Mouse (Mus musculus): ENCODE measurements around the gene Cd40lg. TPM values are rescaled to one million over a fixed set of nuclear protein-coding genes. Genes with fewer than 3 reads are reported as not detected.
A peak's percentile ranks its signal among the peaks of the same experiment; 100 is the strongest.

Cd40lg gene
- total and polyA plus RNA-seq, 3 experiments: 0.19 to 0.21 TPM; not detected in 1

- no peak for TF ChIP-seq PAX5 (IDR thresholded peaks at IDR 0.05; ENCODE audit: low read length)
These were observed 16.2 kb downstream of the Cd40lg start (continued) for GRCm38 (mm10) chrX:57228178-57228577.

- TF ChIP-seq MAFK (IDR thresholded peaks at IDR 0.05; ENCODE audit: insufficient replicate concordance, low read length): no peak
- TF ChIP-seq NELFE (IDR thresholded peaks at IDR 0.05; ENCODE audit: low read depth, low read length): no peak
- no peak for TF ChIP-seq GABPA (IDR thresholded peaks at IDR 0.05; ENCODE audit: insufficient replicate concordance, low read depth, low read length)
- no peak for TF ChIP-seq MAX (IDR thresholded peaks at IDR 0.05; ENCODE audit: low read length)
- no peak for TF ChIP-seq CTCF (conservative IDR thresholded peaks at IDR 0.05 in 1 of 2, IDR thresholded peaks at IDR 0.05 in 1 of 2; ENCODE audit: low read depth in 2 of 2, low read length in 2 of 2)
- TF ChIP-seq CHD1 (IDR thresholded peaks at IDR 0.05; ENCODE audit: low read depth, low read length): no peak
- TF ChIP-seq HCFC1 (IDR thresholded peaks at IDR 0.05; ENCODE audit: low read depth, low read length): no peak
- no peak for TF ChIP-seq USF2 (conservative IDR thresholded peaks at IDR 0.05; ENCODE audit: low read depth, low read length)
- no peak for TF ChIP-seq KAT2A (IDR thresholded peaks at IDR 0.05; ENCODE audit: insufficient replicate concordance, low read length)
- TF ChIP-seq JUN (IDR thresholded peaks at IDR 0.05; ENCODE audit: insufficient read depth, low read depth, low read length): no peak
- TF ChIP-seq SIN3A (IDR thresholded peaks at IDR 0.05; ENCODE audit: low read length): no peak
- TF ChIP-seq UBTF (IDR thresholded peaks at IDR 0.05; ENCODE audit: low read depth, low read length): no peak
- peaks cover 4% of the 10 kb centered on the region for H3K9me3 ChIP-seq (replicated peaks; ENCODE audit: low read length)
- peaks cover 41 to 67% of the 10 kb centered on the region in 2 experiments for H3K36me3 ChIP-seq (replicated peaks in 1 of 2; ENCODE audit: control insufficient read depth in 1 of 2, insufficient read depth in 1 of 2, low read length in 1 of 2)
- no peak overlapping the region for H3K9ac ChIP-seq (ENCODE audit: insufficient read depth, low read depth)
- dilution Hi-C loops (cut with MboI; ENCODE audit: extremely low pct_ligation_motif_present, extremely low pct_unique_long_range_greater_than_20kb, low sequenced_read_pairs) (no loop called here), in situ Hi-C loops (cut with MboI; ENCODE audit: low pct_ligation_motif_present, low pct_unique_long_range_greater_than_20kb, low sequenced_read_pairs) (no loop called here)
- H3K4me1 ChIP-seq (ENCODE audit: control insufficient read depth in 1 of 2, insufficient read depth in 2 of 2): peaks cover under 1 to 8% of the 10 kb centered on the region in 2 experiments; a peak in 2 of 4 replicates
- H3K79me2 ChIP-seq (replicated peaks; ENCODE audit: control insufficient read depth, extremely low read depth, insufficient read depth, poor library complexity, severe bottlenecking): no peaks in the 10 kb centered on the region
- no peak overlapping the region for H3K27ac ChIP-seq (ENCODE audit: insufficient read depth, low read depth)
- no peak for DNase-seq (ENCODE audit: extremely low read depth)
- H3K4me2 ChIP-seq (ENCODE audit: insufficient read depth, low read depth, poor library complexity, severe bottlenecking): no peak overlapping the region
- H3K4me3 ChIP-seq (replicated peaks in 1 of 3; ENCODE audit: low read depth in 2 of 3, low read length in 2 of 3, poor library complexity in 1 of 3): no peak overlapping the region
- H3K27me3 ChIP-seq (replicated peaks): no peaks in the 10 kb centered on the region
These were observed 21.7 kb downstream of the Cd40lg start for GRCm38 (mm10) chrX:57233596-57233995.

GRCm38 (mm10) chrX:57235982-57236381 lies 24.0 kb downstream of the Cd40lg start:
- Histone ChIP-seq H3K4me3 (replicated peaks in 1 of 3; ENCODE audit: low read depth in 2 of 3, low read length in 2 of 3, poor library complexity in 1 of 3) (no peak overlapping the region), H3K9ac (ENCODE audit: insufficient read depth, low read depth) (no peak overlapping the region), H3K4me1 (ENCODE audit: control insufficient read depth in 1 of 2, insufficient read depth in 2 of 2) (no peaks in the 10 kb centered on the region), H3K4me2 (ENCODE audit: insufficient read depth, low read depth, poor library complexity, severe bottlenecking) (no peak overlapping the region), H3K27me3 (replicated peaks) (no peaks in the 10 kb centered on the region), H3K27ac (ENCODE audit: insufficient read depth, low read depth) (no peak overlapping the region), H3K79me2 (replicated peaks; ENCODE audit: control insufficient read depth, extremely low read depth, insufficient read depth, poor library complexity, severe bottlenecking) (no peaks in the 10 kb centered on the region), H3K36me3 (replicated peaks in 1 of 2; ENCODE audit: control insufficient read depth in 1 of 2, insufficient read depth in 1 of 2, low read length in 1 of 2) (peaks cover 42 to 81% of the 10 kb centered on the region in 2 experiments), H3K9me3 (replicated peaks; ENCODE audit: low read length) (peaks cover 4% of the 10 kb centered on the region)
- dilution Hi-C loops (cut with MboI; ENCODE audit: extremely low pct_ligation_motif_present, extremely low pct_unique_long_range_greater_than_20kb, low sequenced_read_pairs): no loop called here
- no peak for DNase-seq (ENCODE audit: extremely low read depth)
- TF ChIP-seq IRF4 (IDR thresholded peaks at IDR 0.05; ENCODE audit: low read depth, low read length) (no peak), RAD21 (IDR thresholded peaks at IDR 0.05; ENCODE audit: low read depth, low read length) (peak; percentile 32), MXI1 (IDR thresholded peaks at IDR 0.05; ENCODE audit: low read depth, low read length) (no peak), CTCF (conservative IDR thresholded peaks at IDR 0.05 in 1 of 2, IDR thresholded peaks at IDR 0.05 in 1 of 2; ENCODE audit: low read depth in 2 of 2, low read length in 2 of 2) (peak; percentile 14 to 48; a peak in 2 of 4 replicates), SMC3 (IDR thresholded peaks at IDR 0.05; ENCODE audit: low read depth, low read length) (peak; percentile 44), MYC (IDR thresholded peaks at IDR 0.05; ENCODE audit: low read depth, low read length) (no peak), ETS1 (conservative IDR thresholded peaks at IDR 0.05; ENCODE audit: low read depth, low read length) (no peak)
- in situ Hi-C loops (cut with MboI; ENCODE audit: low pct_ligation_motif_present, low pct_unique_long_range_greater_than_20kb, low sequenced_read_pairs): no loop called here
